Mouse (Mus musculus) heart, adult 9 months (tissue): ENCODE results near the gene Olfr1032.
A peak's percentile ranks its signal among the peaks of the same experiment; 100 is the strongest.
"Not testable (repeated sequence)": the region's sequence is repeated elsewhere in the genome, so short reads cannot be mapped to it uniquely, and the experiment has no call there.

Experiments used
- DNase-seq, 2 experiments: peaks; one replicate each; pipeline ENCODE4 v3.0.0; 2022; ENCODE audit warnings: low spot score in 2 of 2

Olfr1032 gene

GRCm38 (mm10) chr2:86005240-86005639, at the start of gene Olfr1032:
Olfr1032 (plus strand) TSS chr2:86005540.
- no peak for DNase-seq

- DNase-seq: no peak
These were observed 31.7 kb upstream of the Olfr1032 start, which contains the start of gene Olfr1029 for GRCm38 (mm10) chr2:85973595-85973994. Olfr1029 (plus strand) TSS chr2:85973895.

GRCm38 (mm10) chr2:85978976-85979375, 26.4 kb upstream of the Olfr1032 start, which contains the start of gene Olfr1030:
Olfr1030 (plus strand) TSS chr2:85979276.
- DNase-seq: no peak

GRCm38 (mm10) chr2:85990004-85990403, 15.3 kb upstream of the Olfr1032 start, which contains the start of gene Olfr1031:
Olfr1031 (plus strand) TSS chr2:85990304.
- DNase-seq: no peak

GRCm38 (mm10) chr2:86020406-86020805, 15.1 kb downstream of the Olfr1032 start, which contains the start of gene Olfr1033:
Olfr1033 (plus strand) TSS chr2:86020633.
- peak; percentile 45 to 66 for DNase-seq

GRCm38 (mm10) chr2:86021518-86021917, 16.2 kb downstream of the Olfr1032 start:
- not testable (repeated sequence) for DNase-seq

GRCm38 (mm10) chr2:86045561-86045960, 40.2 kb downstream of the Olfr1032 start, which contains the start of gene Olfr1034:
Olfr1034 (plus strand) TSS chr2:86045861.
- no peak for DNase-seq

GRCm38 (mm10) chr2:86050777-86051176, 45.4 kb downstream of the Olfr1032 start:
- not testable (repeated sequence) for DNase-seq
